Mouse (Mus musculus): ENCODE measurements around the gene Slc44a3. TPM values are rescaled to one million over a fixed set of nuclear protein-coding genes. Genes with fewer than 3 reads are reported as not detected.

Slc44a3 gene
- polyA plus RNA-seq (2016; fragmentation: Nextera tagmentation; extraction: Ambion mirVana), result 1.1 and 1.3 TPM in 2 replicates

DNA sequence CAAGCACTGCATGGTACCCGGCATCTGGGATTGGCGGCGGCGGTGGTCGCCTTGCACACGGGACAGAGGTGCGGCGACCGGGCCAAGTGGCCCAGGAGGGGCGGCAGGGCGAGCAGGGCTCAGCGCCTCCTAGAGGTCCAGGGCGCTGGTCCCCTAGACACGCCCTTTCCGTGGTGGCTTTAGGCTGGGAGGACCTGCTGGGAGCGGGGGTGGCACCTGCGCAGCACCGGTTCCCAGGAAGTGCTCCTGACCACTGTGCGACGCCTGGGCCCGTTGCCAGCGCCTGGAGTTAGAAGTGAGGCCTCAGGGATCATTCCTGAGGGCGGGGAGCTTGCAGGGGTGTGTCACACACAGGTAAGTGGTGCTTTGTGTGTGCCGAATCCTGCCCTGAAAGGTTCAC lies at the start of gene Slc44a3:
TSS of gene Slc44a3 (minus strand) at position 229 of the 400 bp plus-strand sequence.
- Histone ChIP-seq H3K4me3 (peak within 1 kb of the TSS; percentile 62), H3K36me3 (no peaks in the 10 kb centered on the region), H3K27ac (peak within 1 kb of the TSS; percentile 78), H3K9me3 (no peaks in the 10 kb centered on the region), H3K4me1 (peaks cover 19% of the 10 kb centered on the region), H3K27me3 (ENCODE audit: insufficient read depth, poor library complexity, severe bottlenecking) (peaks cover 46% of the 10 kb centered on the region)
- WGBS, result 4% methylated on average over 24 of the region's 24 CpGs
- no peak for DNase-seq (ENCODE audit: low spot score)

DNA sequence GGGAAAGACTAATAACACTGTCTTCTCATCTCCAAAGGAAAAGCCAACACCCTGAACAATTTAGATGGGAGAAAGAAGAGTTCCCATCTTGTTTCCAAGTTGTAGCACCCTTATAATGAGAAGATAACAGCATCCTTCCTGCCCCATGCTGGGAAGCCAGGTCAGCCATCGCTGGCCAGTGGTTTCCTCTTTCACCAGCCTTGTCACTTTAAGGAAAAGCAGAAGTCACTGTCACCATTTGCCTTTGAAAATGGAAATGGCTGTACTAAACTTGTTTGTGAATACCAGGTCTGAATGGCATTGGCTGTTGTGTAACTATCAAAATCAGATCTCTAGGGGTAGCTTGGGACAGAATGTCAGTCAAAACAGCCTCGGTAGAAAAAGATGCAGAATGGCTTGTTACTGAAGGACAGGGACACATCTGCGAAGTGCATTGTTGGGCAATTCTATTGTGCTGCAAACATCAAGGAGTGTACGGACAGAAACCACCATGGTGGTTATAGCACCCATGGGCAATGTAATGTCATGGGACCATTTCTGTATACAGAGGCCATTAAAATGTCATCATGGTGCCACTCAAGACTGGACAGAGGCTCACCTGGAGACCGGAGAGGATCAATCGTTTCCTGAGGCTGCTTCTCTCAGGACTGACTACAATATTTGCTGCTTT lies 47.8 kb upstream of the Slc44a3 start:
- 78% methylated on average over 6 of the region's 6 CpGs for WGBS
- Histone ChIP-seq H3K9me3 (no peaks in the 10 kb centered on the region), H3K27ac (no peak overlapping the region; the same call in 1 of the 2 replicates), H3K4me3 (no peak overlapping the region), H3K27me3 (ENCODE audit: insufficient read depth, poor library complexity, severe bottlenecking) (no peaks in the 10 kb centered on the region), H3K36me3 (no peaks in the 10 kb centered on the region), H3K4me1 (peaks cover 21% of the 10 kb centered on the region)
- no peak for DNase-seq (ENCODE audit: low spot score)

GRCm38 (mm10) chr3:121579402-121579801 lies 47.2 kb upstream of the Slc44a3 start:
- Histone ChIP-seq H3K36me3 (no peaks in the 10 kb centered on the region), H3K4me3 (no peak overlapping the region), H3K4me1 (peaks cover 18% of the 10 kb centered on the region), H3K27me3 (ENCODE audit: insufficient read depth, poor library complexity, severe bottlenecking) (no peaks in the 10 kb centered on the region), H3K9me3 (no peaks in the 10 kb centered on the region), H3K27ac (no peak overlapping the region)
- WGBS, result 64% methylated on average over 5 of the region's 5 CpGs
- DNase-seq (ENCODE audit: low spot score), result no peak

DNA sequence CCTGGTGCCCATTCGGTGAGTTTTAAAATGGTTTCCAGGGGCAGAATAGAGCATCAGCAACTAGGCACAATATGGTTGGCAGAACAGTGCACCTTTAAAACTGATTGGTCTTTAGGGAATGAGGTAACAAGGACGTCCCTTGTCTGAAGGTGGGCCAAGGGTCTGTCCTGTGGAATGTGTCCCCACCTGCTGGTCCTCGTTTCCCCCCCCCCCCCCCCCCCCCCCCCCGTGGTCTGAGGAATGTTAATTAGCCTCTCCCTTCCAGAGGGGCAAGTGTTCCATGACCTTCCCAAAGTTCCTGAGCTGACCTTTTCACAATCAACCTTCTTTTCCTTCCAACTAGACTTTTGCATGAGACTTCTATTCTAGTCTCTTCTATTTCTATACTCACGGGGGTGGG lies 46.5 kb upstream of the Slc44a3 start:
- no peak overlapping the region for H3K27ac ChIP-seq
- H3K9me3 ChIP-seq, result no peaks in the 10 kb centered on the region
- no peak overlapping the region for H3K4me3 ChIP-seq
- no peaks in the 10 kb centered on the region for H3K36me3 ChIP-seq
- peaks cover 12% of the 10 kb centered on the region for H3K4me1 ChIP-seq
- 73% methylated on average over 4 of the region's 5 CpGs for WGBS
- DNase-seq (ENCODE audit: low spot score), result no peak
- no peaks in the 10 kb centered on the region for H3K27me3 ChIP-seq (ENCODE audit: insufficient read depth, poor library complexity, severe bottlenecking)

GRCm38 (mm10) chr3:121577641-121578040 lies 45.4 kb upstream of the Slc44a3 start:
- Histone ChIP-seq H3K4me1 (peaks cover 12% of the 10 kb centered on the region), H3K36me3 (no peaks in the 10 kb centered on the region), H3K4me3 (no peak overlapping the region), H3K9me3 (no peaks in the 10 kb centered on the region), H3K27ac (0 out of 2 replicates have a peak overlapping the region, but pooled peaks have one; percentile 75), H3K27me3 (ENCODE audit: insufficient read depth, poor library complexity, severe bottlenecking) (no peaks in the 10 kb centered on the region)
- DNase-seq (ENCODE audit: low spot score), result no peak
- WGBS, result 86% methylated on average over 5 of the region's 5 CpGs

DNA sequence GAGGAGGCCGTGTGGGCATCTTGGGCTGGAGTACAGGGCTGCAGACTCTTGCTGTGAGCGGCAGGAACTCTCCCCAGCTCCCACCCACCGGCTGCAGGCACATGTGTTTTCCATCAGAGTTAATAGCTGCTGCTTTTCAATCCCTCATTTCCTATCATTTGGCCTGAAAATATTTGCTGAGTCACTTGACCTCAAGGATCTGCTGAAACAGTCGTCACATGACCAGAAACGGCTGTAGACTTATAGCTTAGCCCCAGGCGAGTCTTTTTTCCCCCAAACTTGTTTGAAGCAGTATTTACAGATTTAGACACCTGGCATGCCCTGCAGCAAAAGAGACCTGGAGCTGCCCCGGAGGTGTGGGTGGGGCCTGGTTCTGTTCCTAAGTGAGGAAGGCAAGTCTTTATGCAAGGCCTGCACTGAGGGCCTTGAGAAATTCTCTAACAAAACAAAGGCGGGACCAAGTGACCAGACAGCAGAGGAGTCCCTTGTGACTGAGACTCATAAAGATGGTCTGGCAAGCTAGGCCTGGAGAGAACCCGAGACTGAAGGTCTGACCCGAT lies 44.9 kb upstream of the Slc44a3 start:
- Histone ChIP-seq H3K27ac (peak overlapping the region; percentile 75), H3K4me3 (no peak overlapping the region), H3K36me3 (no peaks in the 10 kb centered on the region), H3K4me1 (peaks cover 12% of the 10 kb centered on the region), H3K27me3 (ENCODE audit: insufficient read depth, poor library complexity, severe bottlenecking) (no peaks in the 10 kb centered on the region), H3K9me3 (no peaks in the 10 kb centered on the region)
- DNase-seq (ENCODE audit: low spot score), result no peak
- WGBS, result 43% methylated on average over 10 of the region's 10 CpGs

DNA sequence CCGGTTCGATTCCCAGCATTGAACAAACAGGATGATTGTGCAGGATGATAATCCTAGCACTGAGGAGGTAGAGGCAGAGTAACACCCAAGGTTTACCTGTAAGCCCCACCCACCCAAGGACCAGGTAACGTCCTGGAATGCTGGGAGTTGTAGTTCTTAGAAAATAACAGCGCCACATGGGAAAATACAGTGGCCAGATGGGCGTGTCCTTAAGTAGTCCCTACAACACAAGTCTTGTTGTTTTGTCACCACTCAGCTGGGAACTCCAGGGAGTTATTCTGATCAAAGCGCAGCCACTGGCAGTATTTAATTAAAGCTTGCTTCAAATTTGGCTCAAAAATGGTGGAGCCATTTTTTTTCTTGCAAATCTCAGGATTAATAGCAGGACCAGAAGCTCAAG lies 44.2 kb upstream of the Slc44a3 start:
- DNase-seq (ENCODE audit: low spot score), result no peak

GRCm38 (mm10) chr3:121574386-121574785 lies 42.2 kb upstream of the Slc44a3 start:
- Histone ChIP-seq H3K36me3 (no peaks in the 10 kb centered on the region), H3K27ac (no peak overlapping the region), H3K4me1 (peaks cover 12% of the 10 kb centered on the region), H3K27me3 (ENCODE audit: insufficient read depth, poor library complexity, severe bottlenecking) (no peaks in the 10 kb centered on the region), H3K4me3 (no peak overlapping the region), H3K9me3 (no peaks in the 10 kb centered on the region)
- 78% methylated on average over 4 of the region's 4 CpGs for WGBS
- DNase-seq (ENCODE audit: low spot score), result no peak

More for the DNA sequence above, 44.2 kb upstream of the Slc44a3 start:
- Histone ChIP-seq H3K27ac (no peak overlapping the region), H3K36me3 (no peaks in the 10 kb centered on the region), H3K4me3 (no peak overlapping the region), H3K27me3 (ENCODE audit: insufficient read depth, poor library complexity, severe bottlenecking) (no peaks in the 10 kb centered on the region), H3K9me3 (no peaks in the 10 kb centered on the region), H3K4me1 (peaks cover 12% of the 10 kb centered on the region)
- WGBS, result 59% methylated on average over 6 of the region's 6 CpGs

DNA sequence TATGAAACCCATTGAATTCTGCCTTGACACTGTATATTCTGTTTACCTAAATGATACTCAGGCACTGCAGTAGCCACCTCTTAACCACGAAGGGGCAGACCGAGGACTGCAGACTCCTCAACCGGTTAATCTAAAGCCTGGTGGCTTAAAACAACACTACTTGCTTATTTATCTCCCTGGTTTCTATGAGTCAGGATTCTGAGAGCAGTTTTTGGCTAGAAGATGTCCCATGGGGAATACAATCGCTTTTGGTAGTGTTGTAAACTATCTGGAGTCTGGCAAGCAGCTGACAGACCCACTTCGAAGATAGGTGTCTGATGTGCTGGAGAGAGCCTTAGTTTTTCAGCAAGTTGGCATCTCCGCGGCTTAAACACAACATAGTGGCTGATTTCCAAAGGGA lies 41.7 kb upstream of the Slc44a3 start:
- WGBS, result 49% methylated on average over 7 of the region's 7 CpGs
- DNase-seq (ENCODE audit: low spot score), result no peak
- Histone ChIP-seq H3K27ac (no peak overlapping the region), H3K4me3 (no peak overlapping the region), H3K27me3 (ENCODE audit: insufficient read depth, poor library complexity, severe bottlenecking) (no peaks in the 10 kb centered on the region), H3K4me1 (peaks cover 12% of the 10 kb centered on the region), H3K9me3 (no peaks in the 10 kb centered on the region), H3K36me3 (no peaks in the 10 kb centered on the region)

- WGBS, result 84% methylated on average over 4 of the region's 4 CpGs
- Histone ChIP-seq H3K4me3 (no peak overlapping the region), H3K9me3 (no peaks in the 10 kb centered on the region), H3K27ac (no peak overlapping the region), H3K4me1 (0 out of 2 replicates have a peak, but pooled peaks cover 2% of the 10 kb centered on the region), H3K36me3 (no peaks in the 10 kb centered on the region), H3K27me3 (ENCODE audit: insufficient read depth, poor library complexity, severe bottlenecking) (no peaks in the 10 kb centered on the region)
- no peak for DNase-seq (ENCODE audit: low spot score)
Observed at GRCm38 (mm10) chr3:121571491-121571890, 39.3 kb upstream of the Slc44a3 start.

DNA sequence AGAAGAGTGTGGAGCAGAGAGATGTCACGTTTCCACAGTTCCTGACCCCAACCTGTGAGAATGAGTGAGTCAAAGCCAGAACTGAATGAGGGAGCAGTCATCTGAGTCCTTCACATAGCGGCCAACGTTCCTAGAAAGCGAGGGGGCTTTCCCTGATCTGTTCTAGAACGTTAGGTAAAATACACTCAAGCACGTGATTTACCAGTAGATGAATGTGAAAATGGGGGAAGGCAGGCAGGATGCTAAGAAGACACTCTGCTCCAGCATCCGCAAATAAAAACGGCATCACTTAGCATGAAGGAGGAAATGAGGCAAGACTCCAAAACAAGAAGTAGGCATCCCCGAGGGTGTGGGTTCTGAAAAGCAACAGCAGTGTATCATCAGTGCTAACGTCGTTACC lies 38.4 kb upstream of the Slc44a3 start:
- no peak for DNase-seq (ENCODE audit: low spot score)
- no peaks in the 10 kb centered on the region for H3K36me3 ChIP-seq
- no peak overlapping the region for H3K27ac ChIP-seq
- H3K4me3 ChIP-seq, result no peak overlapping the region
- WGBS, result 86% methylated on average over 11 of the region's 11 CpGs
- H3K27me3 ChIP-seq (ENCODE audit: insufficient read depth, poor library complexity, severe bottlenecking), result no peaks in the 10 kb centered on the region
- H3K9me3 ChIP-seq, result no peaks in the 10 kb centered on the region
- no peaks in the 10 kb centered on the region for H3K4me1 ChIP-seq

GRCm38 (mm10) chr3:121569767-121570166 lies 37.6 kb upstream of the Slc44a3 start:
- H3K4me1 ChIP-seq, result no peaks in the 10 kb centered on the region
- H3K36me3 ChIP-seq, result no peaks in the 10 kb centered on the region
- H3K4me3 ChIP-seq, result no peak overlapping the region
- H3K9me3 ChIP-seq, result no peaks in the 10 kb centered on the region
- DNase-seq (ENCODE audit: low spot score), result no peak
- WGBS, result 78% methylated on average over 5 of the region's 5 CpGs
- no peak overlapping the region for H3K27ac ChIP-seq
- H3K27me3 ChIP-seq (ENCODE audit: insufficient read depth, poor library complexity, severe bottlenecking), result no peaks in the 10 kb centered on the region

DNA sequence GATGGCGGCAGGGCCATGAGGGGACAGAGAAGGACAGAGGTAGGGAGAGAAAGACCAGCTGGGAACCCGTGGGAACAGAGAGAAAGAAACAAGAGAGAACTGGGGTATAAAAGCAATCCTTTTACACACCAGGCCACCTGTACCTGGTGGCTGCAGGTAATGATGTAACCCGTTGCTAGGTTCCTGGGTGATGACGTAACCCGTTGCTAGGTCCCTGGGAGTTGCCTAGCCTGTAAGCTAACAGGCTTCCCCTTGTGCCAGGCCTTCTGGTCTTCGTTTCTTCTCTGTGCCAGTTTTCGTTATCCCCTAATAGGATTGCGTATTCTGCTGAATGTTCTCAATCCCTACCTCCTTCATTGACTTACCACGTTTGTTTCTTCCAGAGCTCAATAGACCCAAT lies 36.8 kb upstream of the Slc44a3 start:
- H3K9me3 ChIP-seq, result no peaks in the 10 kb centered on the region
- no peak overlapping the region for H3K4me3 ChIP-seq
- no peak overlapping the region for H3K27ac ChIP-seq
- H3K27me3 ChIP-seq (ENCODE audit: insufficient read depth, poor library complexity, severe bottlenecking), result no peaks in the 10 kb centered on the region
- 85% methylated on average over 9 of the region's 9 CpGs for WGBS
- no peaks in the 10 kb centered on the region for H3K36me3 ChIP-seq
- no peak for DNase-seq (ENCODE audit: low spot score)
- H3K4me1 ChIP-seq, result no peaks in the 10 kb centered on the region
